Mouse (Mus musculus) lung, embryonic 16.5 days (tissue): ENCODE measurements at regions not wholly inside any gene's neighbourhood (a gene's known extent, or its start where the extent isn't known, plus 50 kb on each side); places are given as distances from the start of the nearest gene placed in this dataset.

Experiments
- ATAC-seq: fragments of 200-750 bp; cut with Nextera tagmentation; 2 replicates; pipeline ENCODE4 v1.8.0; 2017; ENCODE audit warnings: low read depth, mild to moderate bottlenecking, moderate library complexity
- H3K27ac ChIP-seq: fragments of 300-500 bp; sonication (generic); 2 replicates; pipeline ENCODE4 v1.5.1; 2014; ENCODE audit warnings: mild to moderate bottlenecking, control low read depth, low read length
- H3K27me3 ChIP-seq: fragments of 300-500 bp; sonication (generic); 2 replicates; pipeline ENCODE4 v1.6.1; 2014; ENCODE audit warnings: low read depth, low read length, mixed read lengths; ENCODE audit not compliant: control insufficient read depth, insufficient read depth
- H3K36me3 ChIP-seq: fragments of 300-500 bp; sonication (generic); 2 replicates; pipeline ENCODE4 v1.6.1; 2014; ENCODE audit warnings: low read length; ENCODE audit not compliant: control insufficient read depth, insufficient read depth
- H3K4me1 ChIP-seq: fragments of 300-500 bp; sonication (generic); replicated peaks from 2 replicates; pipeline ENCODE4 v1.6.1; 2014; ENCODE audit warnings: low read length, mixed read lengths; ENCODE audit not compliant: control insufficient read depth, insufficient read depth
- H3K4me2 ChIP-seq: fragments of 300-500 bp; sonication (generic); 2 replicates; pipeline ENCODE4 v1.6.1; 2014; ENCODE audit warnings: low read depth, low read length, control low read depth
- H3K4me3 ChIP-seq: fragments of 300-500 bp; sonication (generic); 2 replicates; pipeline ENCODE4 v1.5.1; 2014; ENCODE audit warnings: mild to moderate bottlenecking, low read length, control low read depth
- H3K9ac ChIP-seq: fragments of 300-500 bp; sonication (generic); 2 replicates; pipeline ENCODE4 v1.6.1; 2014; ENCODE audit warnings: low read length, control low read depth
- H3K9me3 ChIP-seq: fragments of 300-500 bp; sonication (generic); 2 replicates; pipeline ENCODE4 v1.6.1; 2016; ENCODE audit warnings: low read length; ENCODE audit not compliant: control insufficient read depth
- WGBS: fragments of 180-500 bp; shearing (Covaris S2); extraction: QIAGEN DNeasy Blood & Tissue Kit; methylation state at CpG from one replicate; pipeline ENCODE4 v1.1.7; 2014; 5-methylcytosine and 5-hydroxymethylcytosine counted together

- no peak overlapping the region for H3K4me3 ChIP-seq
- no peak overlapping the region for H3K27ac ChIP-seq
- no peaks in the 10 kb centered on the region for H3K9me3 ChIP-seq
- no peaks in the 10 kb centered on the region for H3K4me1 ChIP-seq
- no peaks in the 10 kb centered on the region for H3K27me3 ChIP-seq
- 78% methylated on average over 2 of the region's 2 CpGs for WGBS
- H3K36me3 ChIP-seq: no peaks in the 10 kb centered on the region
- no peak for ATAC-seq
- no peak overlapping the region for H3K4me2 ChIP-seq
- H3K9ac ChIP-seq: no peak overlapping the region
These were observed 84.0 kb upstream of the N4bp1 start for GRCm38 (mm10) chr8:86969051-86969450.

- Histone ChIP-seq H3K27ac (no peak overlapping the region), H3K4me3 (no peak overlapping the region), H3K9ac (no peak overlapping the region), H3K9me3 (no peaks in the 10 kb centered on the region), H3K4me1 (no peaks in the 10 kb centered on the region), H3K4me2 (no peak overlapping the region), H3K36me3 (no peaks in the 10 kb centered on the region), H3K27me3 (no peaks in the 10 kb centered on the region)
- 30% methylated on average over 3 of the region's 3 CpGs for WGBS
- no peak for ATAC-seq
These were observed 82.8 kb upstream of the N4bp1 start for GRCm38 (mm10) chr8:86967891-86968311.

GRCm38 (mm10) chr8:86961218-86962195 is 76.4 kb upstream of the N4bp1 start:
- Histone ChIP-seq H3K9me3 (no peaks in the 10 kb centered on the region), H3K36me3 (no peaks in the 10 kb centered on the region), H3K4me1 (no peaks in the 10 kb centered on the region), H3K27ac (no peak overlapping the region), H3K4me2 (no peak overlapping the region), H3K27me3 (no peaks in the 10 kb centered on the region), H3K9ac (no peak overlapping the region), H3K4me3 (no peak overlapping the region)
- ATAC-seq: no peak
- WGBS: 70% methylated on average over 20 of the region's 20 CpGs
